Mouse (Mus musculus) intestine, embryonic 14.5 days (tissue): Measurements from ENCODE around the gene Tmc3. TPM values are rescaled to one million over a fixed set of nuclear protein-coding genes. Genes with fewer than 3 reads are reported as not detected.

ENCODE experiments used
- ATAC-seq: fragments of 200-750 bp; cut with Nextera tagmentation; replicated peaks from 2 replicates; pipeline ENCODE4 v1.8.0; 2017; ENCODE audit warnings: low read depth, moderate number of reproducible peaks, moderate TSS enrichment, moderate library complexity; ENCODE audit not compliant: low FRiP score, low TSS enrichment
- DNase-seq: peaks from one replicate; pipeline ENCODE4 v3.0.0-alpha.2; 2018; ENCODE audit warnings: low spot score
- H3K27ac ChIP-seq: fragments of 300-500 bp; sonication (generic); 2 replicates; pipeline ENCODE4 v1.5.1; 2014; ENCODE audit warnings: low read depth, mild to moderate bottlenecking, control low read depth
- H3K27me3 ChIP-seq: fragments of 300-500 bp; sonication (generic); replicated peaks from 2 replicates; pipeline ENCODE4 v1.6.1; 2014; ENCODE audit warnings: low read length, control low read depth; ENCODE audit not compliant: control insufficient read depth, insufficient read depth
- H3K36me3 ChIP-seq: fragments of 300-500 bp; sonication (generic); 2 replicates; pipeline ENCODE4 v1.6.1; 2014; ENCODE audit warnings: low read length, control low read depth; ENCODE audit not compliant: control insufficient read depth, insufficient read depth
- H3K4me1 ChIP-seq: fragments of 300-500 bp; sonication (generic); replicated peaks from 2 replicates; pipeline ENCODE4 v1.6.1; 2014; ENCODE audit warnings: low read length, control low read depth, mixed read lengths; ENCODE audit not compliant: control insufficient read depth, insufficient read depth
- H3K4me2 ChIP-seq: fragments of 300-500 bp; sonication (generic); 2 replicates; pipeline ENCODE4 v1.6.1; 2014; ENCODE audit warnings: low read length
- H3K4me3 ChIP-seq: fragments of 300-500 bp; sonication (generic); 2 replicates; pipeline ENCODE4 v1.5.1; 2014; ENCODE audit warnings: low read depth, low read length, control low read depth, mixed read lengths
- H3K9ac ChIP-seq: fragments of 300-500 bp; sonication (generic); 2 replicates; pipeline ENCODE4 v1.6.1; 2014; ENCODE audit warnings: mild to moderate bottlenecking, low read length
- H3K9me3 ChIP-seq: fragments of 300-500 bp; sonication (generic); 2 replicates; pipeline ENCODE4 v1.6.1; 2016; ENCODE audit warnings: low read length, control low read depth; ENCODE audit not compliant: control insufficient read depth
- WGBS: fragments of 180-500 bp; shearing (Covaris S2); extraction: QIAGEN DNeasy Blood & Tissue Kit; methylation state at CpG from one replicate; pipeline ENCODE4 v1.1.7; 2014; 5-methylcytosine and 5-hydroxymethylcytosine counted together
- polyA plus RNA-seq: library from polyadenylated mRNA; unstranded; fragments of >200 nt; fragmentation: Nextera tagmentation; extraction: Ambion mirVana; gene quantifications from 2 replicates; pipeline ENCODE4 v1.2.1, GENCODE M21; 2014

The Tmc3 gene
- 1.2 and 1.6 TPM in 2 replicates for polyA plus RNA-seq

- WGBS: 30% methylated on average over 11 of the region's 11 CpGs
- ATAC-seq (no peak), DNase-seq (no peak)
- Histone ChIP-seq H3K4me1 (no peaks in the 10 kb centered on the region), H3K36me3 (no peaks in the 10 kb centered on the region), H3K9ac (no peak within 1 kb of the TSS), H3K4me3 (no peak within 1 kb of the TSS), H3K9me3 (no peaks in the 10 kb centered on the region), H3K4me2 (no peak within 1 kb of the TSS), H3K27ac (no peak within 1 kb of the TSS), H3K27me3 (no peaks in the 10 kb centered on the region)
These were observed at the start of gene Tmc3 for GRCm38 (mm10) chr7:83584639-83585471. TSS of gene Tmc3 (plus strand) at chr7:83584927.

- Histone ChIP-seq H3K4me1 (no peaks in the 10 kb centered on the region), H3K27me3 (no peaks in the 10 kb centered on the region), H3K36me3 (no peaks in the 10 kb centered on the region), H3K4me2 (no peak overlapping the region), H3K27ac (no peak overlapping the region), H3K9ac (no peak overlapping the region), H3K4me3 (no peak overlapping the region), H3K9me3 (no peaks in the 10 kb centered on the region)
- WGBS: 83% methylated on average over 5 of the region's 5 CpGs
- no peak for DNase-seq
- ATAC-seq: no peak
These were observed 43.1 kb upstream of the Tmc3 start for GRCm38 (mm10) chr7:83541536-83542169.

- no peak for DNase-seq
- Histone ChIP-seq H3K9ac (no peak overlapping the region), H3K27me3 (no peaks in the 10 kb centered on the region), H3K4me2 (no peak overlapping the region), H3K4me3 (no peak overlapping the region), H3K36me3 (no peaks in the 10 kb centered on the region), H3K27ac (no peak overlapping the region), H3K4me1 (no peaks in the 10 kb centered on the region; the same call in 1 of the 2 replicates), H3K9me3 (no peaks in the 10 kb centered on the region)
- ATAC-seq: no peak
- 67% methylated on average over 7 of the region's 7 CpGs for WGBS
These were observed 35.9 kb upstream of the Tmc3 start for GRCm38 (mm10) chr7:83548686-83549352.

- H3K27ac ChIP-seq: no peak overlapping the region
- no peak overlapping the region for H3K4me3 ChIP-seq
- ATAC-seq: no peak
- H3K9ac ChIP-seq: no peak overlapping the region
- H3K4me2 ChIP-seq: no peak overlapping the region
- H3K27me3 ChIP-seq: no peaks in the 10 kb centered on the region
- no peaks in the 10 kb centered on the region; the same call in 1 of the 2 replicates for H3K4me1 ChIP-seq
- no peaks in the 10 kb centered on the region for H3K9me3 ChIP-seq
- no peak for DNase-seq
- no peaks in the 10 kb centered on the region for H3K36me3 ChIP-seq
- 74% methylated on average over 7 of the region's 7 CpGs for WGBS
These were observed 35.4 kb upstream of the Tmc3 start for GRCm38 (mm10) chr7:83549353-83549774.

- no peak overlapping the region for H3K4me2 ChIP-seq
These were observed 34.7 kb upstream of the Tmc3 start for GRCm38 (mm10) chr7:83549951-83550407.

GRCm38 (mm10) chr7:83554477-83554876, 30.2 kb upstream of the Tmc3 start:
- Histone ChIP-seq H3K4me2 (no peak overlapping the region), H3K36me3 (no peaks in the 10 kb centered on the region), H3K9me3 (no peaks in the 10 kb centered on the region), H3K9ac (no peak overlapping the region), H3K27ac (no peak overlapping the region), H3K4me1 (no peaks in the 10 kb centered on the region), H3K4me3 (no peak overlapping the region), H3K27me3 (no peaks in the 10 kb centered on the region)
- ATAC-seq (no peak), DNase-seq (no peak)
- 83% methylated on average over 6 of the region's 6 CpGs for WGBS

More at GRCm38 (mm10) chr7:83549951-83550407, 34.7 kb upstream of the Tmc3 start:
- 43% methylated on average over 5 of the region's 5 CpGs for WGBS
- Histone ChIP-seq H3K27ac (no peak overlapping the region), H3K9me3 (no peaks in the 10 kb centered on the region), H3K36me3 (no peaks in the 10 kb centered on the region), H3K4me3 (no peak overlapping the region), H3K9ac (no peak overlapping the region), H3K4me1 (no peaks in the 10 kb centered on the region; the same call in 1 of the 2 replicates), H3K27me3 (no peaks in the 10 kb centered on the region)
- DNase-seq (peak; percentile 74), ATAC-seq (no peak)

GRCm38 (mm10) chr7:83556488-83556887, 28.2 kb upstream of the Tmc3 start:
- Histone ChIP-seq H3K27ac (no peak overlapping the region), H3K4me1 (no peaks in the 10 kb centered on the region), H3K36me3 (no peaks in the 10 kb centered on the region), H3K4me2 (no peak overlapping the region), H3K9ac (no peak overlapping the region), H3K27me3 (no peaks in the 10 kb centered on the region), H3K9me3 (no peaks in the 10 kb centered on the region), H3K4me3 (no peak overlapping the region)
- DNase-seq: no peak
- WGBS: 71% methylated on average over 2 of the region's 2 CpGs
- ATAC-seq: no peak

GRCm38 (mm10) chr7:83558741-83559280, 25.9 kb upstream of the Tmc3 start:
- no peak overlapping the region for H3K4me2 ChIP-seq
- H3K9me3 ChIP-seq: no peaks in the 10 kb centered on the region
- 59% methylated on average over 5 of the region's 5 CpGs for WGBS
- H3K9ac ChIP-seq: no peak overlapping the region
- no peak overlapping the region for H3K4me3 ChIP-seq
- ATAC-seq (no peak), DNase-seq (no peak)
- H3K4me1 ChIP-seq: no peaks in the 10 kb centered on the region
- H3K27me3 ChIP-seq: no peaks in the 10 kb centered on the region
- H3K36me3 ChIP-seq: no peaks in the 10 kb centered on the region
- no peak overlapping the region for H3K27ac ChIP-seq
